Mouse (Mus musculus): ENCODE results near the gene Aldh9a1.
"Not testable (repeated sequence)": the region's sequence is repeated elsewhere in the genome, so short reads cannot be mapped to it uniquely, and the experiment has no call there.

The Aldh9a1 gene

DNA sequence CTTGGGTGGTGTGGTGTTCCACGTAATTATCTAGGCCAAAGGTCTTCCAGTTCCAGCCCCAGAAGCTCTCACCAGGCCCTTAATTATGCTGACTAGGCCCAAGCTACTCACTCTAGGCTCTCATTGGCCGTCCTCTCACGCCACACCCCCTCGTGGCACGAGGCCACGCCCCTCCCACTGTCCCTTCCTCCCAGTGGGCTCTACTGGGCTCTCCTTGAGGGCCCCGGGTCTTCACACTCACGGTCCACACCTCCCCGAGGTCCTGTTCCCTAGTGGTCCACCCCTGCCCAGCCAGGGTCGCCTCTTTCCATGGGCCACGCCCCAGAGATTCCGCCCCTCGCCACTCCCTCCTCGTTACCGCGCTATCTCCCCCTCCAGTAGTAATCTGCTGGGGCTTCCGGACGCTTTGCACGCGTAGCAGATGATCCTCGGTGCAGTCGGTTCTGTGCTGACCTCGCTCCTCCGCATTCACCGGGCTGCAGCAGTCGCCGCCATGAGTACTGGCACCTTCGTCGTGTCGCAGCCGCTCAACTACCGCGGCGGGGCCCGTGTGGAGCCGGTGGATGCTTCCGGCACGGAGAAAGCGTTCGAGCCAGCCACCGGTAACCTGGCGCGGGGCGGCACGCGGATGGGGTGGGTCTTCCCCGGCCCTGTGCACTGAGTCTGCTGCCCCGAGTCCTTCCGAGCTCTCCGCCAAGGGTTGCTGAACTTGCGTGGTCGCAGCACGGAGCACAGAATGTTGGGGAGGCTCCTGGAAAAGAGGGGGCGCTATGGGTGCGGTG is at the start of gene Aldh9a1:
Gene Aldh9a1, plus strand, starts transcription at position 177 of the 782 bp plus-strand sequence.
- peak; percentile 86 to 88 for DNase-seq

DNA sequence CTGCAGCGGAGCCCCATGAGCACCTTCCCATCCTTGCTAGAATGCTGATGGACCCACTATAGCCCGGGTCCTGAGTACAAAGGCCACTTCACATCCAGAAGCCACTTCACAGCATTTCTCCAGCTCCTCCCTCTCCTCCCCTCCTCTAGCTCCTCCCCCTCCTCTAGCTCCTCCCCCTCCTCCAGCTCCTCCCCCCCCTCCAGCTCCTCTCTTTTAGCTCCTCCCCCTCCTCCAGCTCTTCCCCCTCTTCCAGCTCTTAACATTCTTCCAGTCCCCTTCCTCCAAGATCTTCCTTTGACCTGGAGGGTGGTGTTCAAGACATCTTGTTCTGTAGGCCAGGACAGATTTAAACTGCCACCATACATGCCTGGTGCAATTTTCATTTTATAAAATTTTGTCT is 49.7 kb upstream of the Aldh9a1 start:
- no peak for DNase-seq

GRCm38 (mm10) chr1:167305501-167306137 is 44.2 kb upstream of the Aldh9a1 start:
- DNase-seq, result no peak

DNA sequence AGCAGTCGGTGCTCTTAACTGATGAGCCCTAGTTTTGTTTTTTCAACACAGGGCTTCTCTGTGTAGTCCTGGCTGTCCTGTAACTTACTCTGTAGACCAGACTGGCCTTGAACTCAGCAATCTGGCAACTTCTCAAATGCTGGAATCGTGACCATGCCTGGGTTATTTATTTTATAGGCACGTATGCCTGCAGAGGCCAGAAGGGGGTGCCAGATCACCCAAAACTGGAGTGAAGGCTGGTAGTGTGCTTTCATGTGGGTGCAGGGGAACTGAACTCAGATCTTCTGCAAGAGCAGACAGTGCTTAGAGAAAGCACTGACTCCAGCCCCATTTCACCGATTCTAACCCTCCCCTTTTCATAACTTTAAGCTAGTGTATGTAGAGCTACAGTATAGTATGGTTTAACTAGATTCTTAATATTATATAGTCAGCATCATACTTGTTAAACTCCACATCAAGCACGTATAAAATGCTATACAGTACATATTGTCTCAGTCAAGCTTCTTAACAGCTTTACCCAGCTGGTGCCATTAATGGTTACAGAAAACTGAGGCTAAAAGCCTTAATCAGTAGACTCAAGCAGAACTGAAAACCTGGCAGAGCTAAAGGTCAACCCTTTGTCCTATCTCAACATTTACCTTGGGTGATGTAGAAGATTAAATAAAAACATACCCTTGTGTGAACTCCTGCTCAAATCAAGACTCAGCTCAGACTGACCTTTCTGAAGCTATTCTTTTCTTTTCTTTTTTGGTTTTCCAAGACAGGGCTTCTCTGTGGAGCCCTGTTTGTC is 43.1 kb upstream of the Aldh9a1 start:
- peak; percentile 39 to 45 for DNase-seq

DNA sequence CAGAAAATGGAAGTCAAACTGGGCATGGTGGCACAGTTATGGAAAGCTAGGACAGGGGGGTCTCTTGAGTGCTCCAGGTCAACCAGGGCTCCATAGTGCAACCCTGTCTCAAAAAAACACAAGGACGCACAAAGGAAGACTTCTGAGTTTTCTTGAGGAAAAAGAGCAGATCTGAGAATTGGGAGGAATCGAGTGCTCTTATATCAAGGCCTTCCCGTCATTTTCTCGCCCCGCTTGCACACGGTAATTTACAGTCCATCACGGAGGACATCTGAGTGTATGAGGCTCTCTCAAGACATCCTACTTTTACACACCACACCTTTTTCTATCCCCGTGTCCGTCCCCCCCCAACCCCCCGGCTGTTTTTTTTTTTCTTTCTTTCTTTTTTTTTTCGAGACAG is 42.1 kb upstream of the Aldh9a1 start:
- peak; percentile 8 to 22 for DNase-seq

- DNase-seq, result peak; percentile 98
Measured at GRCm38 (mm10) chr1:167308261-167309054, 41.3 kb upstream of the Aldh9a1 start, which contains the start of gene Tmco1. TSS of gene Tmco1 (plus strand) at chr1:167308378.

DNA sequence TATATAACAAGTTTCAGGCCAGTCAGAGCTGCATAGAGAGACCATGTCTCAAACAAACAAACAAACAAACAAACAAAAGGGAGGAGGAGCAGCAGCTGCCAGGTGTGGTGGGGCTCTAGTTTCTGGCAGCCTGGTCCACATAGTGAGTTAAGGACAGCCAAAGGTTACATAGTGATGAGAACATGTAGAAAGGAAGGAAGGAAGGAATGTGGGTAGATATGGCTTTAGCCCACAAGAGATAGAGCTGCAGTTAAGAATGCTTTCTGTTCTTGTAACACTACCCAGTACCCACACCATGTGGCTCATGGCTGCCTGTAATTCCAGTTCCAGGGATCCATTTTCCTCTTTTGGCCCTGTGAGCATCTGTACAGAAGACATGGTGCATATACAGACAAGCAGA is 37.4 kb upstream of the Aldh9a1 start:
- no peak for DNase-seq

- no peak for DNase-seq
Measured at GRCm38 (mm10) chr1:167313220-167313619, 36.6 kb upstream of the Aldh9a1 start.

GRCm38 (mm10) chr1:167321691-167322090 is 28.1 kb upstream of the Aldh9a1 start:
- DNase-seq, result no peak

DNA sequence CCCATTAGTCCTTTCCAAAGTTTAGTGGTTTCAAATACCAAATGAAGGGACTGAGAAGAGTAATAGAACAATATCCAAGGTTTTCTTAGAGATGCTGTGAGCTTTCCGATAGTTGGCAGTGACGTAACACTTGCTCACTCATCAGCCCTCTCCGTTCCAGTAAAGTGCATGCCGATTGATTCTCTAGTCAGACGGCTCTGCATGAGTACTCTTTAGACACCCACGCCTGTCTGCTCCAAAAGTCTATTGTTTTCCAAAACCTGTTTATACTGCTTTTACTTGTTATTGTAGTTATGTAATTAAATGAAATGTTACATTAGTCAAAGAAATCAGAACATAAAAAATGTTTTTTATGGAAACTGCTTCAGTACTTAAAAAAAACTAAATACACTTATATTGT is 21.0 kb upstream of the Aldh9a1 start:
- DNase-seq, result no peak

- DNase-seq, result no peak
Measured at GRCm38 (mm10) chr1:167331106-167331505, 18.7 kb upstream of the Aldh9a1 start.

GRCm38 (mm10) chr1:167336398-167336797 is 13.4 kb upstream of the Aldh9a1 start:
- no peak for DNase-seq

DNA sequence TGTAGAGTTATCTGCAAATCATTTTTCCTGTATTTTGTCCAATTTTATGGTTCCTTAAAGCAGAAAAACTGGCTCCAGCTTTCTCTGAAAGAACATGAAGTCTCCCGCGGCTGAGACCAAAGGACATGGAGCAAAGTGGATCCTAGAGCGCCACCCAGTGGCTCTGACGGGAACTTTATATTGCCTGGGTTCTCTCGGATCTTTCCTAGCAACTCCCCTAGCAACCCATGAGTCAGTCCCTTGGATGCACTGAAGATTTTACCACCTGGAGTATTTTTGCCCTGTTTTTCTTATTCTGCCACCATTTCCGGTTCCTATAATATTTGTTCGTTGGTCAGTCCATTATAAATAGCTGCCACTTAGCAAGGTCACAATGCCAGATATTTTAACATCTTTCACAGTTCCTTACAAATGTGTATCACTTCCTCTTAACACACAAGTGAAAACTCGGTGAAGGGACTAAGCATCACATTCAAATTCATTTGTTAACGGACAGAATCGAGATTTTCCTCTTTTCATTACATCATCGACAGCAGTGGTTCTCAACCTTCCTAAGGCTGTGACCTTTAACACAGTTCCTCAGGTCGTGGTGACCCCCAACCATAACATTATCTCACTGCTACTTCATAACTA is 12.2 kb upstream of the Aldh9a1 start:
- DNase-seq, result peak; percentile 84 to 91

DNA sequence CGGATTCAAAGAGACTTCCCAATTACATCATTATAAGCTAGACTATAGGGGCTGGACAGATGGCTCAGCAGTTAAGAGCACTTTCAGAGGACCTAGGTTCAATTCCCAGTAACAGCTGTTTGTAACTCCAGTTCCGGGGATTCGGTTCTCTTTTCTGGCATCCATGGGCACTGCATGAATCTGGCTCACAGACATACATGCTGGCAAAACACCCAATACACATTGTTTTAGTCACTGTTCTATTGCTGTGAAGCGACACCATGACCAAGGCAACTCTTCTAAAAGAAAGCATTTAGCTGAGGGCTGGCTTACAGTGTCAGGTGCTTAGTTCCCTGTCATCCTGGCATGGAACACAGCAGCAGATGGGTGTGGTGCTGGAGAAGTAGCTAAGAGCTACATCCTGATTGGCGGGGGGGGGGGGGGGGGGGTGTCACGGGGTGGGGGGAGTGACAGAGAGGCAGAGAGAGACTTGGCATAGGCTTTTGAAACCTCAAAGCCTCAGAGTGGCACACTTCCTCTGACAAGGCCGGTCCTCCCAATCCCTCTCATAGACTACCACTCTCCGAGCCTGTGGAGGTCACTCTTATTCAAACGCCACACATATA is 10.5 kb upstream of the Aldh9a1 start:
- DNase-seq, result peak; percentile 22 to 43

GRCm38 (mm10) chr1:167340111-167340787 is 9.5 kb upstream of the Aldh9a1 start:
- peak in 1 of 2 experiments; percentile 22 for DNase-seq

- DNase-seq, result no peak
Measured at GRCm38 (mm10) chr1:167340910-167341528, 8.8 kb upstream of the Aldh9a1 start.

DNA sequence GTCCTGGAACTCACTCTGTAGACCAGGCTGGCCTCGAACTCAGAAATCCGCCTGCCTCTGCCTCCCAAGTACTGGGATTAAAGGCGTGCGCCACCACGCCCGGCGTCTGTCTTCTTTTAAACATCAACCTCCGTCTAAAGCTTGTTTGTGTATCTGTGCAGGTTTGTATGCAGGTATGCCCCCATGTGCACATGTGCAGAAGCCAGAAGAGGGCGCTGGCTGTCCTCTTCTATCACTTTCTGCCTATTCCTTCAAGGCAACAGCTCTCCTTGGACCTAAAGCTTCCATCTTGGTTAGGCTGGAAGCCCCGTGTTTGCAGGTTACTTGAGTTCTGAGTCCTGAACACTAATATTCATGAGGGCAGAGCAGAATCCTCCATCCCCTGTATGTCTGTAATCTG is 7.0 kb upstream of the Aldh9a1 start:
- DNase-seq, result no peak

- not testable (repeated sequence) for DNase-seq
Measured at GRCm38 (mm10) chr1:167345994-167346520, 3.7 kb upstream of the Aldh9a1 start.

GRCm38 (mm10) chr1:167349206-167349605 is 585 bp upstream of the Aldh9a1 start:
- not testable (repeated sequence) for DNase-seq
